Mouse (Mus musculus): ENCODE measurements around the gene Ets2.

GRCm38 (mm10) chr16:95724251-95724650, 22.4 kb downstream of the Ets2 start:
- no peak for TF ChIP-seq CHD2 (IDR thresholded peaks at IDR 0.05; ENCODE audit: low read depth, low read length)
- no peak for TF ChIP-seq ZNF384 (IDR thresholded peaks at IDR 0.05; ENCODE audit: low read depth, low read length)

Measured in ES-E14 (cell line).